Mouse (Mus musculus): Measurements from ENCODE around the gene Yju2. TPM values are rescaled to one million over a fixed set of nuclear protein-coding genes. Genes with fewer than 3 reads are reported as not detected.
A peak's percentile ranks its signal among the peaks of the same experiment; 100 is the strongest.
"Not testable (repeated sequence)": the region's sequence is repeated elsewhere in the genome, so short reads cannot be mapped to it uniquely, and the experiment has no call there.

The Yju2 gene
- total RNA-seq (2022): 1 to 10 TPM; 7.0 to 9.1 (median 8.1) TPM

DNA sequence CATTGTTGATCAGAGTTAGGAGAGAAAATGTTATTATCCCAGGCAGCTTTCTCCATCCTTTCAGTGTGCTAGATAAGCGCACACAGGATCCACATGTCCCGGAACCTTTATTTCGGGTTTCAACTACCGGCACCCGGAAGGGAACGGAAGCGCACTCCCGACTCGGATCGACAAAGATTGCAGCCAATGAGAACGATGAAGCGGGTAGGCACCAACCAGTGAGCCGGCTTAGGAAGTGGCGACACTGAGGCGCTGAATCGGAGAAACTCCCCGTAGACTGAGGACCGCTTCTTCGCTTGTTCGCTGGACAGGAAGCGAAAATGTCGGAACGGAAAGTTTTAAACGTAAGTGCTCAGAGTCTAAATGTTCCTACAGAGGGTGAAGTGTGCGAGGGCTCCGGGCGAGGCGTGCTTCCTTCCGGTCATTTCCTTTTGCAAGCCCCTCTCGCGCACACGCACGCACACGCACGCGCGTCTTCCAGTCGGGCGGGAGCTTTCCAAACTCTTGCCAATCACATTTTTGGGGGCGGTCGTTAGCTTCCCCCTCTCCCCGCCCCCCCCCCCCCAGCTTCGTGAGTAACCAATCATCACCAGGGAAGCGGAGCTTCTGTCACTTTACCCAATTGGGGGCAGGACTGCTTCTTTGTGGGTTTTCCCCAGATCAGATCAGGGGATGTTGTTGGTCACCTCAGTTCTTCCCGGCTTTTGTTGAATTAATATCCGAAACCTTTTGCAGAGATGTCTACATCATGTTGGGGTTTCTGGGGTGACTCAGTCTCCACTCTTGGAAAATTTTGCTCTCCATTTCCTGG is at the start of gene Yju2:
Gene Yju2, plus strand, starts transcription at position 182 of the 811 bp plus-strand sequence.
- peak; percentile 87 to 88 for DNase-seq (ENCODE audit: low spot score in 2 of 2)

DNA sequence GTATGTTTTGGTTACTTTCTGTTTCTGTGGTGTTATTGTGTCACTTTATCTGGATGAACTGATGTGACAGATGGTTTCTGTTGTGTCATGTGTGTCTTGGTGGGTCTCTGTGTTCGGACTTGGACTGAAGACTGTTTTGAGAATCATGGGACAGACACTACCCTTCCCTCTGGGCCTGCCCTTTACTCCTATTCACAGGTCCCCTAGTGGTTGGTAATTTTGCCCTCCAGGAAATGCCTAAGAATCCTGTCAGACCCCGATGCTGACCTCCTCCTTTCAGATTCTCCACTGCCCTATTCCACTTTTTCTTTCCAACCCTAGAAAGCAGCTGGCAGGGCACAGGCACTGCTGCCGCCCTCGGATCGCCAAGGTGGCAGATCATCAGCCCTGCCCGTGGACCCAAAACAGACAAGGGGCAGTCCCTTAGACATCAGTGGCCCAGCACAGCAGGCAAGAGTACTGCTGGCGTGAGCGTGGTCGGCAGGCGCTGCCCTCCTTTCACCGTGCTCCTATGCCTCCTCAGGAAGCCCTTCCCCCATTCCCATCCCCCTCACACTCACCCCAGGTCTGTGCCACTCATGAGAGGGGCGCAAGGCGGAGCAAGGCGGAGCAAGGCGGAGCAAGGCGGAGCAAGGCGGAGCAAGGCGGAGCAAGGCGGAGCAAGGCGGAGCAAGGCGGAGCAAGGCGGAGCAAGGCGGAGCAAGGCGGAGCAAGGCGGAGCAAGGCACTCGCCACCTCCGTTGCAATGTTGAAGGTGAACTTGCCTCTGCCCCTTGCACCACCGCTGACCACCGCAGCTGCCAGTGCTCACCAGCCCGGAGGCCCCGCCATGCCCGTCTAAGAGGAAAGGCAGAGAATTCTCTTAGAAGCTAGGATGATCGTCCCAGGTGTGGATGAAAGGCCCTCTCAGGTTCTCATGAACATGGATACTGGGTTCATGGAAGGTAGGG is 27.1 kb upstream of the Yju2 start:
- DNase-seq (ENCODE audit: low spot score in 2 of 2): no peak

DNA sequence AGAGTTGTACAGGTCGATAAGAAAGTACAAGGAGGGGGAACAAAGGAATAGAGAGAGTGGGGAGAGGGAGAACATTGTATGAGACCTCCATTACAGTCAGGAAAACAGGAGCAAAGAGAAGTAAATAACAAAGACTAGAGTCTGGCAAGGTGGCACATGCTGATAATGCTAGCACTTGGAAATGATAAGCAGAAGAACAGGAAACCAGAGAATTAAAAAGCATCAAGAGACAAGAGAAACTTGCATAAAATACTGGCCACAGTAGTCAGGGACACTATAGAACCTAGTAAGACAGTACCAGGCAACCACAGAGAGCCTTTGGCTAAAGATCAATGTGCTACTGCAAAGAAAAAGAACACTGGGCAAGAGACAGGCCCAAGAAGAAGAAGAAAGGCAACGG is 26.3 kb upstream of the Yju2 start:
- DNase-seq (ENCODE audit: low spot score in 2 of 2): no peak

DNA sequence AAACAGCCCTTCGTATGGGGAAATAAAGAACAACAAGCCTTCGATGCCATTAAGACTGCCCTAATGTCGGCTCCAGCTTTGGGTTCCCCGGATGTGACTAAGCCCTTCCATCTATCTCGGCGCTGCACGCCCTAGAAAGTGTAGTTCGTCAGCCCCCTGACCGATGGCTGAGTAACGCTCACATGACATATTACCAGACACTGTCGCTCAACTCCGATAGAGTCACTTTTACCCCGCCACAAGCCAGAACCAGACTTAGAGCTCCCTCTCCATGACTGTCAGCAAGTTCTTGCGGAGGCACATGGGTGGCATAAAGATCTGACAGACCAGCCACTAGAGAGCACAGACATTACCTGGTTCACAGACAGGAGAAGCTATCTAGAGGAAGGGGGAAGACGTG is 25.7 kb upstream of the Yju2 start:
- no peak for DNase-seq (ENCODE audit: low spot score in 2 of 2)

DNA sequence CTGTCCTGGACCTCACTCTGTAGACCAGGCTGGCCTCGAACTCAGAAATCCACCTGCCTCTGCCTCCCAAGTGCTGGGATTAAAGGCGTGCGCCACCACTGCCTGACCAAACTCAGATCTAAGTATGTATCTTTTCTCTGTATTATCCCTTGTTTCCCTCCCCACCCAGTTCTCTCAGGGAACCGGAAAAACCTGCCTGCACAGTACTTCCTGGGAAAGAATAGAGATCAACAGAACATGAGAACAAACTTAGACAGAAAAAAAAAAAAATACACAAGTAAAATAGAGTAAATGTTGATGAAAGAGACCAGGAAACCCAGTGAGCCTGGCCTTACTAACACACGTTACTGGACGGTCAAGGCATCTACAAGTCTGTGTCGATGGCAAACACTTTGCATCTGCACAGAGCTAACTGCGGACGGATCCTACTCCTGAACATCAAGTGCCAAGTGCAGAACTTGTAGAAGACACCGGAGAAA is 14.5 kb upstream of the Yju2 start:
- not testable (repeated sequence) for DNase-seq (ENCODE audit: low spot score in 2 of 2)

DNA sequence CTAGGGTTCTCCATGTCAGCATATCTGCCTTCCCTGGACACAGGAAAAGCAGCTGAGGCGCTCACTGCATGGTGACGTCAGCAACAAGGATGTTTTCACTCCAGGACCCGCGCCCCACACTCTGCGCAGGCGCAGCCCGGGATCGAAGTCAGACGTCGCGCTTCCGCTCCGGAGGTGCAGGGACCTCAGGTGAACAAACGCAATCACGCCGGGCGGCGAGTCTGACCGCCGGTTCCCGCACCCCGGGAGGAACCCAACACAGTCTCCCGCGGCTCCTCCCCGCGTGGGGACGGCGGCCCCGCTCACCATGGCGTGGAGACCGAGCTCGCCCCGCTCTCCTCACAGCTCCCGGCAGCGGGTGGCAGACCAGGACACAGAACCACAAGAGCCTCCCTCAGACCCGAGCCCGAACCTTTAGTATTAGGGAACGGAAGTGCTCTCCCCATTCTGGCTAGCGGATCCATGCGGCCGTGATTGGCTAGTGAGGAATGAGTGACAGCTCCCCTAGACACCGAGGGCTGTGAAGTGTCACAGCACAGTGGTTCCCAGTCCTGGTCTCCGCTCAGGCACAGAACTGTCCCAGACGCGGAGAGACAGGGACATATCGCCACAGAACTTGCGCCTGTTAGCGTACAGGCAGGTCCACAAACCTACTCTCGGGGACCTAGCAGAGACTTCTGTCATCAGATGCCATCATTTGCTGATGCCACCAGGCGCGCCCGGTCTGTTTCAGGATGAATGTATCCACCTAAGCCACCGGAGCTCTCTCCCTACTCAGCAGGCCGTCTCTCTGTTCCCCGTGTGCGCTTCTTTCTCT is 13.8 kb upstream of the Yju2 start:
- DNase-seq (ENCODE audit: low spot score in 2 of 2): peak; percentile 87 to 91

DNA sequence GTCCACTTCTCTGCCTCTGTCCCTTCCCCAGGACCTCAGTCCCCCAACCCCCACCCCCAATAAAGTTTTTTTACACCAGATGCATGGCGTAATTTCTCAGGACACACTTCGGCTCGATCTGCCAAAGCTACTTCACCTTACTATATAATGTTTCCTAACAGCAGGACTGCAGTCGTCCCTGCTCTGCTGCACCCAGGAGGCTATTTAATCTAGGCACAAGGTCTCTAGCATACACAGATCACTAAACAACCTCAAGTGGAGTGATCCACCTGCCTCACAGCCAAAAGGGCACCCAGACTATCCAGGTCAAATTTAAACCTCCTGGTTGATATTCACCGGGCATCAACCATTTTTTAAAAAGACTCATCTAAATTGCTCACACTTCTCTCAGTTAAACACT is 13.2 kb upstream of the Yju2 start:
- no peak for DNase-seq (ENCODE audit: low spot score in 2 of 2)

DNA sequence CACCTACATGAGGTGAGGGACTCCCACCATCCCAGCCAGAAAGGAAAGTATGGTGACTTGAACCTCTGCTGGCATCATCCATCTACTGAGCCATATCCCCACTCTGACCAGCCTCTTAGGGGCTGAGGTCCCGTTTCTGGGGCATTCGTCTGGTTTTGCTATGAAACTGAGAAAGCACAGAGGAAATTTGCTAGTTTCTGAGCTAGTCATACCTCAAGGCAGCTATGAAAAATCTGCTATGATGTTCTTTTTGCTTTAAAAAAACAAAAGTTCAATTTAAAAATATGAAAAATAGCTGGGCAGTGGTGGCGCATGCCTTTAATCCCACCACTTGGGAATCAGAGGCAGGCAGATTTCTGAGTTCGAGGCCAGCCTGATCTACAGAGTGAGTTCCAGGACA is 10.3 kb upstream of the Yju2 start:
- DNase-seq (ENCODE audit: low spot score in 2 of 2): no peak

DNA sequence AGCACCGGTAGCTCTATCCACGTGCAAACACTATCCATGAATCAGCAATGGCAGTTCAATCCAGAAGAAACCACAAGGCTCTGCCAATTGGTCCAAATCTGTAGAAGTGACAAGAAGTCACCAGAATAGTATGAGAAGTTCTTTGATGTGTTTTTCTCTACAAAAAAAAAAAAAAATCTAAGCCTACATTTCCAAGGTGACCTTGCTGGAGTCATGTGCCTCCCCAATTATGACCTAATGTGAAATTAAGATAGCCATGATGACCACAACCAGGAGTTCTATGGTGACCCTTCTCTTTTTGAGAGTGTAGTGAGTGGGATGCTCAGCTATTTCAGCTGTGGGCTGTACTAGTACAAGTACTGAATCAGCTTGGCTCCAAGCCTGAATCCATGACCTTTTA is 9.5 kb upstream of the Yju2 start, which contains the start of gene Zfp119b:
Gene Zfp119b, minus strand, starts transcription at position 101 of the 400 bp plus-strand sequence.
- no peak for DNase-seq (ENCODE audit: low spot score in 2 of 2)

DNA sequence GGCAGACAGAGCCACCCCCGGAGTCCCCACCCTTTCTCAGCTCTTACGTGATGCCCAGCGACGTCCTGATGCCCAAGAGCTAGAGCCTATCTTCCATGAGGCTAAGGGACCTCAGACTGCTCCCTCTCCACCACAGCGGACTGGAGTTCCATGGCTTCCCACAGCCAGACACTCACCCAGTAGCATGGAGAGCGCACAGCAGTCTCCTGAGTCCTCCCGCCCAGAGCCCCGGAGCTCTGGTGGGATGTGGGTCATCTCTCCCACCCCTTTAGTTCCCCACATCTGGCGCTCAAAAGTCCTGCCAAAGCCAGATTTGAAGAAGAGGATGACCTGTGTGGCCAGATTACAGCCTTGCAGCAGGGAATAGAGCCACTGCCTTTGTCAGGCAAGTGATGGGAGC is 8.3 kb upstream of the Yju2 start:
- no peak for DNase-seq (ENCODE audit: low spot score in 2 of 2)

DNA sequence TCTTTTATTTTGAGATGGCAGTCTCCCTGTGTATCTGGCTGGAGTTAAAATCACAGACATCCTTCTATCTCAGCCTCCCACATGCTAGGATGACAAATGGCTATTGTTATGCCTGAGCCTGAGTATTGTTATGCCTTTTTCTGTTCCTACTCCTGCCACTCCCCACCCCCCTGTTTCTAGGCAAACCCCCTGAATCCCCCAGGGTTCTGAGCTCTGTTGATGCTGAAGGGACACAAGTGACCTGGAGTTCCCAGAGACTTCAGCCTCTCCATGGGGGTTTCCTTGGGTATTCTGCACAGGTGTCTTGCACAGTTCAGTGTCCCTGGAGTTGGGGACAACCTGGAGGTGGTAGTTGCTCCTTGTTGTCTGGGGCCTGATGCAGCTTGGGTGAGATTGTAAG is 6.9 kb upstream of the Yju2 start:
- no peak for DNase-seq (ENCODE audit: low spot score in 2 of 2)

DNA sequence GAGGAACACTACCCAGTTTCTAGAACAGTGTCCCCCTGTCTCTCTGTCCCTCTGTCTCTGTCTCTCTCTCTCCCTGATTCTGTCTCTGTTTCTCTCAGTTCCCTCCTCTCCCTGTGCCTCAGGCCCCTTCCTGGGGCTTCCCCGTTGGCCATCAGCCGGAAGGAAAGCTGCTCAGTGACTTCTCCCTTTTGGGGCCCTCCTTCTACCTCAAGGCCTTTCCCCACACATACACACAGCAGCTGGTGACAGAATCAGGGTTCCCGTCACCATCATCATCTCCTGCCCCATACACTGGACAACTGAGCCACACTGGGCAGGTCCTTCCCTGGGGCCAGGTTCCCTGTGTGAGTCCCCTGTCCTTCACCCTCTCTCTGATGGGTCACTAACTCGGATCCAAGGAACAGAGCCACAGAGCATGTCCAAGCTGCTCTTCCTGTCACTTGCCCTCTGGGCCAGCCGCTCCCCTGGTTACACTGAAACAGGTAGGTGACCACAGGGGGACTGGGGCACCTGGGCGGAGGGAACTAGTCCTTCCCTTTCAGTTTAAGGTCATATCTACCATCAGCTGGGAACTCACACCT is 6.4 kb upstream of the Yju2 start, which contains the start of gene Ebi3:
Gene Ebi3, plus strand, starts transcription at position 194 of the 581 bp plus-strand sequence.
- DNase-seq (ENCODE audit: low spot score in 2 of 2): no peak

DNA sequence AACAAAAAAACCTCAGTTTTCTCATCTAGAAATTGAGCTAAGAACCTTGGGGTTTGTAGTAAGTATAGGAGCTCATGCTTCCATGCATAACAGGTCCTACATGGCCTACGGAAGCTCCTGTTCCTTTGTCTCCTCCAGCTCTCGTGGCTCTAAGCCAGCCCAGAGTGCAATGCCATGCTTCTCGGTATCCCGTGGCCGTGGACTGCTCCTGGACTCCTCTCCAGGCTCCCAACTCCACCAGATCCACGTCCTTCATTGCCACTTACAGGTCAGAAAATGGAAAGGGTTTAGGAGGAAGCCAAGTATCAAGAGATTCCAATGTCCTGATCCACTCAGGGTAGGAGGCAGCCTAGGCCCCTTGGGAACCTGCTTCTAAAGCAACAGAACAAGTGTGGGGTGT is 5.1 kb upstream of the Yju2 start:
- DNase-seq (ENCODE audit: low spot score in 2 of 2): no peak

DNA sequence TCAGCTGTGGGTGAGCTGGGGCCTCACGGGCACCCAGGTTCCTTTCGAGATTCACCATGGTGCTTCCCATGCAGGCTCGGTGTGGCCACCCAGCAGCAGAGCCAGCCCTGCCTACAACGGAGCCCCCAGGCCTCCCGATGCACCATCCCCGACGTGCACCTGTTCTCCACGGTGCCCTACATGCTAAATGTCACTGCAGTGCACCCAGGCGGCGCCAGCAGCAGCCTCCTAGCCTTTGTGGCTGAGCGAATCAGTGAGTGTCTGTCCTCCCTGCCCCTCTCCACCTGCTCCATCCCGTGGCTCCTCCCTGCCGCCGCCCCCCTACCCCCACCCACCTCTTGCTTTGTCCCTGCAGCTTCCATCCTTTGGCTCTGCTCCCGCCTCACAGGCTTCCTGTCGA is 4.7 kb upstream of the Yju2 start:
- no peak for DNase-seq (ENCODE audit: low spot score in 2 of 2)

DNA sequence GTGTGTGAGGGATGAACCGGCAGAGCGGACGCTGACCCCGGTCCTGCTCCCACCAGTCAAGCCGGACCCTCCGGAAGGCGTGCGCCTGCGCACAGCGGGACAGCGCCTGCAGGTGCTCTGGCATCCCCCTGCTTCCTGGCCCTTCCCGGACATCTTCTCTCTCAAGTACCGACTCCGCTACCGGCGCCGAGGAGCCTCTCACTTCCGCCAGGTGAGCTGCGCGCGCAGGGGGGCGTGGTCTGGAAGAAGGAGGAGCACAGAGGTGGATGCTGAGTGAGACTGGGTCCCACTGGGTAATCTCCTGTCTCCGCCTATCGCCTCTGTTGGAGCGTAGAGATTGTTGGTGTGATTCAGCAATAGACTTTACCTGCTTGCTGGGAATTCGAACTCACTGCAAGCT is 2.8 kb upstream of the Yju2 start:
- no peak for DNase-seq (ENCODE audit: low spot score in 2 of 2)

DNA sequence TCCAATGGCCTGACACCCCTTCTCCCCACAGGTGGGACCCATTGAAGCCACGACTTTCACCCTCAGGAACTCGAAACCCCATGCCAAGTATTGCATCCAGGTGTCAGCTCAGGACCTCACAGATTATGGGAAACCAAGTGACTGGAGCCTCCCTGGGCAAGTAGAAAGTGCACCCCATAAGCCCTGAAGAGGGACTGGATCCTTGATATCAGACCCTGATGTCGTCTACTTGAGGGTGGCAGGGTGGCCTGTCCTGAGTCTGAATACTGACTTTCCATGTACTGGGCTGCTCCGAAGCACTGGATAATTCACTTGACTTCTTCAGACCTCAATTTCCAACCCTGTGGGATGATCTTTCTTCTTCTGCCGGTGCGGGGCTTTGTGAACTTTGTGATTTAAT is 2.3 kb upstream of the Yju2 start:
- DNase-seq (ENCODE audit: low spot score in 2 of 2): no peak

DNA sequence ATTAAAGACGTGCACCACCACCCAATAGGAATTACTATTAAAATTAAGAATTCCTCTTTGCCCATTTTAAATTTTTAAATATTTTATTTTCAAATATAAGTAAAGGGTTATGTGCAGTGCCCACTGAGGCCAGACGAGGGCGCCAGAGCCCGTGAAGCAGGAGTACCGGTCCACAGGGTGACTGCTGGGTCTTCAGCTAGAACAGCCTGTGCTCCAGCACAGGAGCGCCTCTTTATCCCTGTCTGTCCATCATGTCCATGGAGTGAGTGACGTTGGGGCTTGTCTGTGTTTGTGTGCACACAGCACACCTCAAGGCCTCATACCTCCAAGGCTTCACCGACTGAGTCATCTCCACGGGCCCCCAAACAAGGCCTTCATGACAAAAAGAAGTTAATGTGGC is 1.7 kb upstream of the Yju2 start:
- DNase-seq (ENCODE audit: low spot score in 2 of 2): peak in 1 of 2 experiments; percentile 57

DNA sequence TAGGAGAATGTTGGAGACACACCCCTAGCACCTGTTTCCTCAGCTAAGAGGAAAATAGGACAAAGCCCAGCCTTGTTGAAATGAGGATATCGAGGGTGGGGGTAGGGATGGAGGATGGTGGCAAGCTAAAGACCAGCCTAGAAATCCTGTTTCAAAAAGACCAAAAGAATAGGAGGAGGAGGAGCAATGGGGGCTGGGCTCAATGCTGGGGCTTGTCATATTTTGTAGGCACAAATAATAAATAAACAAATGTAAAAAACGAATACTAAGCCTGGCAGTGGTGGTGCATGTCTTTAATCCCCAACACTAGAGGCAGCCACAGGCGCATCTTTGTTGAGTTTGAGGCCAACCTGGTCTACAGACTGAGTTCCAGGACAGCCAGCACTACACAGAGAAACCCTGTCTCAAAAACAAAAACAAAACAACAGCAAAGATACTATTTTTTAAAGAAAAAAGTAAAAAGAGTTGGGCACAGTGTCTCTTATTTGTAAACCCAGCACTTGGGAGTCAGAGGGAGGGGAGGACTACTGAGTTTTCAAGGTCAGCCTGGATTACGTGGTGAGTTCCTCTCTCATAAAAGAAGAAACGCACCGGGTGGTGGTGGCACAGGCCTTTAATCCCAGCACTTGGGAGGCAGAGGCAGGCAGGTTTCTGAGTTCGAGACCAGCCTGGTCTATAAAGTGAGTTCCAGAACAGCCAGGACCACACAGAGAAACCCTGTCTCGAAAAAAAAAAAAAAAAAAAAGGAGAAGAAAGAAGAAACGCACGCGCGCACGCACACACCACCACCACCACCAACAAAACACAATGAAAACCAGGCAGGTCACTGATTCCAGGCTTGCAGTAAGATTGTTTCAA is 944 bp upstream of the Yju2 start:
- no peak for DNase-seq (ENCODE audit: low spot score in 2 of 2)

DNA sequence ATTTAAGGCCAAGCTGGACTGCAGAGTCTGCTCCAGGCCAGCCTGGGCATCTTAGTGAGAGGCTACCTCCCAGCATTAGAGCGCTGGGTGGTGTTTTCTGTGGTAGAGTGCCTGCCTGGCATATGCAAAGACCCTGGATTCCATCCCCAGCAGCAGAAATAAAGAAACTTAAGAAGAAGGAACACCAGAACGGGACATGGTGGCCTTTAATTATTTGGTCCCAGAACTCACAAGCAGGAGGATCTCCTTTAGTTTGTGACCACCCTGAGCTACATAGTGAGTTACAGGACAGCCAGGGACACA is 364 bp upstream of the Yju2 start:
- no peak for DNase-seq (ENCODE audit: low spot score in 2 of 2)
